Mouse (Mus musculus): ENCODE data around the gene Intu. TPM values are rescaled to one million over a fixed set of nuclear protein-coding genes. Genes with fewer than 3 reads are reported as not detected.

Gene Intu
- polyA plus RNA-seq, 1 experiment from 2014 or later, result 3.0 TPM

- Histone ChIP-seq H3K4me3 (replicated peaks) (no peak overlapping the region), H3K27me3 (replicated peaks) (0 out of 2 replicates have a peak, but pooled peaks cover 2% of the 10 kb centered on the region), H3K9ac (no peak overlapping the region), H3K4me2 (no peak overlapping the region), H3K9me3 (no peaks in the 10 kb centered on the region), H3K4me1 (no peaks in the 10 kb centered on the region), H3K27ac (no peak overlapping the region), H3K36me3 (no peaks in the 10 kb centered on the region)
- 67% methylated on average over 3 of the region's 3 CpGs for WGBS
- ATAC-seq (ENCODE audit: insufficient read depth, low FRiP score, low read depth), result no peak
These were observed 12.8 kb upstream of the Intu start for GRCm38 (mm10) chr3:40518240-40518639.

- Histone ChIP-seq H3K9me3 (no peaks in the 10 kb centered on the region), H3K27me3 (replicated peaks) (0 out of 2 replicates have a peak, but pooled peaks cover 3% of the 10 kb centered on the region), H3K9ac (no peak overlapping the region), H3K4me3 (replicated peaks) (no peak overlapping the region), H3K4me2 (no peak overlapping the region), H3K4me1 (no peaks in the 10 kb centered on the region), H3K27ac (no peak overlapping the region), H3K36me3 (no peaks in the 10 kb centered on the region)
- ATAC-seq (ENCODE audit: insufficient read depth, low FRiP score, low read depth), result no peak
- 82% methylated on average over 3 of the region's 3 CpGs for WGBS
These were observed 11.5 kb upstream of the Intu start for GRCm38 (mm10) chr3:40519555-40519954.

- H3K27me3 ChIP-seq (replicated peaks), result 0 out of 2 replicates have a peak, but pooled peaks cover 3% of the 10 kb centered on the region
- no peak overlapping the region for H3K4me3 ChIP-seq (replicated peaks)
- 94% methylated on average over 3 of the region's 3 CpGs for whole genome bisulfite sequencing
- H3K4me2 ChIP-seq, result no peak overlapping the region
- no peaks in the 10 kb centered on the region for H3K36me3 ChIP-seq
- H3K9me3 ChIP-seq, result no peaks in the 10 kb centered on the region
- ATAC-seq (ENCODE audit: insufficient read depth, low FRiP score, low read depth), result no peak
- H3K27ac ChIP-seq, result no peak overlapping the region
- no peaks in the 10 kb centered on the region for H3K4me1 ChIP-seq
- H3K9ac ChIP-seq, result no peak overlapping the region
These were observed 10.5 kb upstream of the Intu start for GRCm38 (mm10) chr3:40520567-40520966.

GRCm38 (mm10) chr3:40522446-40522845, 8.6 kb upstream of the Intu start:
- H3K27ac ChIP-seq, result no peak overlapping the region

DNA sequence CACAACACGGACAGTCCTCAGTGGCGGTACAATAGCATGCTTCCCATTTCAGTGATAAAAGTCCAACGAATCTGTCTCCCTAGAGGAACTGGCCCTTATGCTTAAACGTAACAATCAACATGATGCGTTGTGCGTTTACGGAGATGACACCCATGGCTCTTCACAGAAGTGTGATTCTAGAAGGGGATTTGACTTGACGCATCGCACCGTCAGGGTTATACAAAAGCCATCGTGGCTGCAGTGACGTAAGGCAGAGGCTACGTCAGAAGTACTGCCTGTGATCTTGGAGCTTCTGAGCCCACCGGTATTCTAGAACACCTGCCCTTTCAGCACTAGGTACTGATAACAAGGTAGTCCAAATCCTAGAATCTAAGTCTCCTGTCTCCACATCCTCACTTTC, 8.2 kb upstream of the Intu start:
- ATAC-seq (ENCODE audit: insufficient read depth, low FRiP score, low read depth), result no peak
- H3K9ac ChIP-seq, result no peak overlapping the region
- H3K4me3 ChIP-seq (replicated peaks), result no peak overlapping the region
- H3K27me3 ChIP-seq (replicated peaks), result 0 out of 2 replicates have a peak, but pooled peaks cover 3% of the 10 kb centered on the region
- no peaks in the 10 kb centered on the region for H3K9me3 ChIP-seq
- 55% methylated on average over 14 of the region's 14 CpGs for WGBS
- no peaks in the 10 kb centered on the region for H3K36me3 ChIP-seq
- H3K4me1 ChIP-seq, result no peaks in the 10 kb centered on the region
- H3K27ac ChIP-seq, result no peak overlapping the region
- peak overlapping the region; percentile 25; the same call in 1 of the 2 replicates for H3K4me2 ChIP-seq

More at GRCm38 (mm10) chr3:40522446-40522845, 8.6 kb upstream of the Intu start:
- H3K4me1 ChIP-seq, result no peaks in the 10 kb centered on the region
- no peak for ATAC-seq (ENCODE audit: insufficient read depth, low FRiP score, low read depth)
- H3K4me3 ChIP-seq (replicated peaks), result no peak overlapping the region
- H3K36me3 ChIP-seq, result no peaks in the 10 kb centered on the region
- 0 out of 2 replicates have a peak, but pooled peaks cover 3% of the 10 kb centered on the region for H3K27me3 ChIP-seq (replicated peaks)
- no peaks in the 10 kb centered on the region for H3K9me3 ChIP-seq
- no peak overlapping the region for H3K4me2 ChIP-seq
- H3K9ac ChIP-seq, result no peak overlapping the region
- WGBS, result 37% methylated on average over 6 of the region's 6 CpGs

DNA sequence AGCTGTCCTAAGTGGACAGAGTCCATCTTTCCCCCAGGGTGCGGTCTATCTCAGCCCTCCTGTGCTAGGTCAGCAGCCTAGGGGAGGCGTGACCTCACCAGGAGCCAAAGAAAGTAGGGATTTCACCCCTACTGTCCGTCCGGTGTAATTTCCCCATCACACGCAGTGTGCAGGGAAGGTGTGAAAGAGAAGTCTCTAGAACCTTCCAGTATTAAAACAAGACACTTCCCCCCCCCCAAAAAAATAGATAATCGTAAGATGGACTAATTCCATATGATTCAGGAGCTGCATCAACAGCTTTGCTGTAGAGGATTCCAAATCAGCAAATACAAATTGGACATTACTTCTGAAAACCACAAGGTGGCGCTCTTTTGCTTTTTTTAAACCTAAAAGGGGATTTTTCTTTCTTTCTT, 7.7 kb upstream of the Intu start:
- Histone ChIP-seq H3K4me2 (peak overlapping the region; percentile 25; the same call in 1 of the 2 replicates), H3K27me3 (replicated peaks) (0 out of 2 replicates have a peak, but pooled peaks cover 3% of the 10 kb centered on the region), H3K27ac (no peak overlapping the region), H3K9me3 (no peaks in the 10 kb centered on the region), H3K9ac (no peak overlapping the region), H3K4me1 (no peaks in the 10 kb centered on the region), H3K4me3 (replicated peaks) (no peak overlapping the region), H3K36me3 (no peaks in the 10 kb centered on the region)
- no peak for ATAC-seq (ENCODE audit: insufficient read depth, low FRiP score, low read depth)
- WGBS, result 22% methylated on average over 7 of the region's 7 CpGs

DNA sequence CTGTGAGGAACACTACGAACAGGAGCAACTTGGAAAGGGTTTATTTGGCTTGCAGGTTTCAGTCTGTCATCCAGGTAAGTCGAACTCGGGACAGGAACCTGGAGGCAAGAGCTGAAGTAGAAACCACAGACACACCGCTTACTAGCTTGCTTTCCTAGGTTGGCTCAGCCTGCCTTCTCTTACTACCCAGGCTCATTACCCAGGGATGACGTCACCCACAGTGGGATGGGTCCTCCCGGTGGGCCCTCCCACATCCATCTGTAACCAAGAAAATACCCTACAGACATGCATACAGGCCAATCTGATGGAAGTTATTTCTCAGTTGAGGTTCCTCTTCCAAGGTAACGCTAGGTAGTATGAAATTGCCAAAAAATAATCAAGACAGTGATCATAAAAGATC, 6.2 kb upstream of the Intu start:
- Histone ChIP-seq H3K4me2 (no peak overlapping the region), H3K27ac (no peak overlapping the region), H3K9me3 (no peaks in the 10 kb centered on the region), H3K9ac (no peak overlapping the region), H3K4me3 (replicated peaks) (no peak overlapping the region), H3K27me3 (replicated peaks) (0 out of 2 replicates have a peak, but pooled peaks cover 8% of the 10 kb centered on the region), H3K4me1 (no peaks in the 10 kb centered on the region), H3K36me3 (no peaks in the 10 kb centered on the region)
- 89% methylated on average over 7 of the region's 7 CpGs for whole genome bisulfite sequencing
- ATAC-seq (ENCODE audit: insufficient read depth, low FRiP score, low read depth), result no peak

- Histone ChIP-seq H3K9me3 (no peaks in the 10 kb centered on the region), H3K4me1 (no peaks in the 10 kb centered on the region), H3K27me3 (replicated peaks) (0 out of 2 replicates have a peak, but pooled peaks cover 8% of the 10 kb centered on the region), H3K9ac (no peak overlapping the region), H3K27ac (no peak overlapping the region), H3K4me2 (no peak overlapping the region), H3K36me3 (no peaks in the 10 kb centered on the region), H3K4me3 (replicated peaks) (no peak overlapping the region)
- 18% methylated on average over 4 of the region's 4 CpGs for WGBS
- no peak for ATAC-seq (ENCODE audit: insufficient read depth, low FRiP score, low read depth)
These were observed 5.7 kb upstream of the Intu start for GRCm38 (mm10) chr3:40525341-40525740.

GRCm38 (mm10) chr3:40526095-40526494, 5.0 kb upstream of the Intu start:
- no peak for ATAC-seq (ENCODE audit: insufficient read depth, low FRiP score, low read depth)
- 75% methylated on average over 3 of the region's 3 CpGs for WGBS

GRCm38 (mm10) chr3:40527218-40527617, 3.9 kb upstream of the Intu start:
- Histone ChIP-seq H3K9ac (no peak overlapping the region), H3K9me3 (no peaks in the 10 kb centered on the region), H3K27me3 (replicated peaks) (peaks cover 18% of the 10 kb centered on the region; the same call in 1 of the 2 replicates), H3K4me3 (replicated peaks) (no peak overlapping the region), H3K4me2 (no peak overlapping the region; the same call in 1 of the 2 replicates), H3K4me1 (peaks cover 13% of the 10 kb centered on the region), H3K27ac (no peak overlapping the region), H3K36me3 (no peaks in the 10 kb centered on the region)
- no peak for ATAC-seq (ENCODE audit: insufficient read depth, low FRiP score, low read depth)
- WGBS, result 38% methylated on average over 10 of the region's 10 CpGs

More at GRCm38 (mm10) chr3:40526095-40526494, 5.0 kb upstream of the Intu start:
- Histone ChIP-seq H3K36me3 (no peaks in the 10 kb centered on the region), H3K27ac (no peak overlapping the region), H3K4me3 (replicated peaks) (no peak overlapping the region), H3K4me1 (peaks cover 2% of the 10 kb centered on the region; the same call in 1 of the 2 replicates), H3K9me3 (no peaks in the 10 kb centered on the region), H3K9ac (no peak overlapping the region), H3K27me3 (replicated peaks) (0 out of 2 replicates have a peak, but pooled peaks cover 8% of the 10 kb centered on the region), H3K4me2 (no peak overlapping the region)

DNA sequence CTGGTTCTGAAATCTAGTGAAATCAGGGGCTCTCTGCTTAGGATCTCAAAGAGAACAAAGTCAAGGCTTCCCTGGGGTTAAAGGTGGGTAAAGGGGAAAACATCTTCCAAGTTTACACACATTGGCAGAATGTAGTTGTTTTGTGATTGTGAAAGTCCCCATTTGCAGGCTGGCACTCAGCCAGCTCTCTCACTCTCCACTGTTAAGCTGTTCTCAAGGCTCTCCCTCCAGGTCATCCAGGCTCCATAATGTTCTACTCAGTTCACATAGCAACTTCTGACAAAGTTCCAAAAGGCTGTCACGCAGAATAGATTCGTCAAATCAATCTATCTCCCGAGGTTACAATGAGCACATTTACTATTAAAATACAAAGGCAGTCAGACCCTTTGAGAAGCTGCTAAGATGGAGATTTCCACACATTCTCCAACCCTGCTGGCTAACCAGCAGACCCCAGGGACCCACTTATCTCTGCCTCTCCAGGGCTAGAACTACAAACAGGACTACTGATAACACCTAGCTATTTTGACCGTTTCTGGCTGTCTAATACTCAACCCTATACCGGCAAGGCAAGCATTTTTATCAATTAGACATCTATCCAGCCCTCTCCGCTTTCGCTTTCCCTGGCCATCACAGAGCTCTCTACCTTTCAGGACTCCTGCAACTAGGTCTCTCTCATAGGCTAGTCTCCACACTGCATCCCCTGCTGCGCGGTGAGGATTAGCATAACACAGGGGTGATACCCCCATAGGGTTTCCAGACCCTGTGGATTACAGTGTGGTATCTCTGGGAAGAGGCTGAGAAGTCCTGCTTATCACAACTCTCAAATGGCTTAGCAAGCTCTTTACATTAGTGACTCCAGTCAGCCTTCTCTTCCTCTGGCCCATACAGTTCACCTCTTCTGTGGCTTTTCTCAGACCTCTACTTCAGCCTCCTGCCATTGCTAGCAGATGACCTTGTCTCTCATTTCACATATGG, 2.8 kb upstream of the Intu start:
- H3K9ac ChIP-seq, result no peak overlapping the region
- no peak for ATAC-seq (ENCODE audit: insufficient read depth, low FRiP score, low read depth)

DNA sequence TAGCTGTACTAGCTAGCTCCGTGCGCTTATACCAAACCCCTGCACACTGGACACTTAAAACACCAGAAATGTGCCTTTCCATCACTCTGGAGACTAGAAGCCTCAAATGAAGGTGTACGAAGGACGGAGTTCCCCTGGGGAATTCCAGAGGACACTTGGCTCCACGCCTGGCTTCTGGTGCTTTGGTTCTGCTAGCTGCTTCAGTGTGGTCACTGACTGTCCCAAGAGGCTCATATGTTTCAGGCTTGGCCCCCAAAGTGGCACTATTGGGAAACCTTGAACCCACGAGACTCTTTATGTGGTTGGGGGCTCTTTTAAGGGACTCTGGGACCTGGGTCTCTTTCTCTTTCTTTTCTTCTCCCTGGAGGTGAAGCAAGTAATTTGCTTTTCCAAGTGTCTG, 2.1 kb upstream of the Intu start:
- Histone ChIP-seq H3K4me1 (peaks cover 15% of the 10 kb centered on the region), H3K9ac (no peak overlapping the region), H3K4me2 (no peak overlapping the region), H3K27me3 (replicated peaks) (peaks cover 19% of the 10 kb centered on the region; the same call in 1 of the 2 replicates), H3K4me3 (replicated peaks) (no peak overlapping the region), H3K36me3 (no peaks in the 10 kb centered on the region), H3K27ac (no peak overlapping the region), H3K9me3 (no peaks in the 10 kb centered on the region)
- 71% methylated on average over 6 of the region's 6 CpGs for WGBS
- ATAC-seq (ENCODE audit: insufficient read depth, low FRiP score, low read depth), result no peak

More for the DNA sequence above, 2.8 kb upstream of the Intu start:
- peaks cover 15% of the 10 kb centered on the region for H3K4me1 ChIP-seq
- H3K27ac ChIP-seq, result no peak overlapping the region
- H3K36me3 ChIP-seq, result no peaks in the 10 kb centered on the region
- no peak overlapping the region for H3K4me3 ChIP-seq (replicated peaks)
- no peak overlapping the region; the same call in 1 of the 2 replicates for H3K4me2 ChIP-seq
- H3K27me3 ChIP-seq (replicated peaks), result peaks cover 19% of the 10 kb centered on the region; the same call in 1 of the 2 replicates
- no peaks in the 10 kb centered on the region for H3K9me3 ChIP-seq
- WGBS, result 28% methylated on average over 9 of the region's 9 CpGs
